Mouse (Mus musculus) small intestine, adult 2 months (tissue): ENCODE measurements around the gene Eif4e1b.

Experiments used
- CTCF ChIP-seq: fragments of 200-500 bp; IDR thresholded peaks from 2 replicates; pipeline ENCODE4 v1.5.1; 2012; ENCODE audit warnings: low read depth, mild to moderate bottlenecking, control low read depth, inconsistent platforms, low read length, moderate library complexity, mixed read lengths; ENCODE audit not compliant: insufficient replicate concordance, insufficient read length; ENCODE audit errors: extremely low read depth
- POLR2A ChIP-seq: fragments of 200-500 bp; IDR thresholded peaks from 2 replicates; pipeline ENCODE4 v1.6.1; 2012; ENCODE audit warnings: low read depth, mild to moderate bottlenecking, control low read depth, inconsistent platforms, low read length, moderate library complexity

DNA sequence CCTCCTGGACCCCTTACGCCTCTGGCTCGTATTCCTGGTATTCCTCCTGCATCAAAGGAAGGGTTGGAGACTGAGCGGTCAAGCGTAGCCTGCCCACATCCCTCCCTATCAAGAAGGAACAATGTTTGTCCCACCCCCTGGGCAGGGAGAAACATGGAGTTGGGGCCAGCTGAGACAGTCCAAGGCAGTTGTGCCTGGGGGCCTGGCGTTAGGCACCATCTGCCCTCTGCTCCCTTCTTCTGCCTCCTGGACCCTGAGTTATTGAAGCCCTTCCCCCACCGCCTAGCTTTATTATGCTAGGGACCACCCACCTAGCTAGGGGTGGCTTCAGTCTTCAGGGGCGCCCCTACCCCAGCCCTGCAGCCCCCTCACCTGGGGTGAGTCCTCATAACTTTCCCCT, 24.3 kb upstream of the Eif4e1b start:
- TF ChIP-seq POLR2A, result no peak
- no peak for TF ChIP-seq CTCF
